Mouse (Mus musculus): Measurements from ENCODE around the gene Olfr732. TPM values are rescaled to one million over a fixed set of nuclear protein-coding genes. Genes with fewer than 3 reads are reported as not detected.

Olfr732 gene
- polyA plus RNA-seq (2015; fragmentation: Nextera tagmentation; extraction: Ambion mirVana): not detected in 2 replicates

GRCm38 (mm10) chr14:50284106-50284505 lies at the start of gene Olfr732:
TSS of gene Olfr732 (minus strand) at chr14:50284206.
- H3K27ac ChIP-seq (ENCODE audit: low read length): no peak within 1 kb of the TSS
- no peaks in the 10 kb centered on the region for H3K36me3 ChIP-seq (ENCODE audit: control insufficient read depth, insufficient read depth, low read length)
- no peak for ATAC-seq
- 94% methylated on average over 1 of the region's 1 CpGs for WGBS
- H3K4me1 ChIP-seq (ENCODE audit: control insufficient read depth, insufficient read depth, low read length): no peaks in the 10 kb centered on the region
- H3K4me3 ChIP-seq (ENCODE audit: low read depth, low read length): no peak within 1 kb of the TSS
- H3K4me2 ChIP-seq (ENCODE audit: low read length): no peak within 1 kb of the TSS
- no peak within 1 kb of the TSS for H3K9ac ChIP-seq (ENCODE audit: low read depth, low read length)
- no peaks in the 10 kb centered on the region for H3K27me3 ChIP-seq (ENCODE audit: control insufficient read depth, insufficient read depth, low read depth, low read length)
- no peaks in the 10 kb centered on the region for H3K9me3 ChIP-seq (replicated peaks; ENCODE audit: control insufficient read depth, low read length, poor library complexity, severe bottlenecking)

GRCm38 (mm10) chr14:50326661-50327060 lies 42.7 kb upstream of the Olfr732 start, which contains the start of gene Olfr734:
TSS of gene Olfr734 (minus strand) at chr14:50326761.
- H3K36me3 ChIP-seq (ENCODE audit: control insufficient read depth, insufficient read depth, low read length): no peaks in the 10 kb centered on the region
- H3K4me3 ChIP-seq (ENCODE audit: low read depth, low read length): no peak within 1 kb of the TSS
- 75% methylated on average over 1 of the region's 1 CpGs for WGBS
- no peaks in the 10 kb centered on the region for H3K4me1 ChIP-seq (ENCODE audit: control insufficient read depth, insufficient read depth, low read length)
- H3K9me3 ChIP-seq (replicated peaks; ENCODE audit: control insufficient read depth, low read length, poor library complexity, severe bottlenecking): no peaks in the 10 kb centered on the region
- no peak within 1 kb of the TSS for H3K4me2 ChIP-seq (ENCODE audit: low read length)
- no peak within 1 kb of the TSS for H3K27ac ChIP-seq (ENCODE audit: low read length)
- no peak within 1 kb of the TSS for H3K9ac ChIP-seq (ENCODE audit: low read depth, low read length)
- H3K27me3 ChIP-seq (ENCODE audit: control insufficient read depth, insufficient read depth, low read depth, low read length): no peaks in the 10 kb centered on the region
- ATAC-seq: no peak

GRCm38 (mm10) chr14:50301422-50301821 lies 17.4 kb upstream of the Olfr732 start, which contains the start of gene Olfr733:
TSS of gene Olfr733 (minus strand) at chr14:50301522.
- no peak for ATAC-seq
- H3K27me3 ChIP-seq (ENCODE audit: control insufficient read depth, insufficient read depth, low read depth, low read length): no peaks in the 10 kb centered on the region

GRCm38 (mm10) chr14:50241766-50242165 lies 42.2 kb downstream of the Olfr732 start, which contains the start of gene Olfr731:
TSS of gene Olfr731 (minus strand) at chr14:50241866.
- Histone ChIP-seq H3K4me1 (ENCODE audit: control insufficient read depth, insufficient read depth, low read length) (no peaks in the 10 kb centered on the region), H3K4me2 (ENCODE audit: low read length) (no peak within 1 kb of the TSS), H3K9me3 (replicated peaks; ENCODE audit: control insufficient read depth, low read length, poor library complexity, severe bottlenecking) (0 out of 2 replicates have a peak, but pooled peaks cover 3% of the 10 kb centered on the region), H3K27ac (ENCODE audit: low read length) (no peak within 1 kb of the TSS), H3K9ac (ENCODE audit: low read depth, low read length) (no peak within 1 kb of the TSS), H3K36me3 (ENCODE audit: control insufficient read depth, insufficient read depth, low read length) (no peaks in the 10 kb centered on the region), H3K4me3 (ENCODE audit: low read depth, low read length) (no peak within 1 kb of the TSS), H3K27me3 (ENCODE audit: control insufficient read depth, insufficient read depth, low read depth, low read length) (no peaks in the 10 kb centered on the region)
- WGBS: 82% methylated on average over 4 of the region's 4 CpGs
- no peak for ATAC-seq

More at GRCm38 (mm10) chr14:50301422-50301821, 17.4 kb upstream of the Olfr732 start, which contains the start of gene Olfr733:
- Histone ChIP-seq H3K27ac (ENCODE audit: low read length) (no peak within 1 kb of the TSS), H3K9me3 (replicated peaks; ENCODE audit: control insufficient read depth, low read length, poor library complexity, severe bottlenecking) (no peaks in the 10 kb centered on the region), H3K9ac (ENCODE audit: low read depth, low read length) (no peak within 1 kb of the TSS), H3K36me3 (ENCODE audit: control insufficient read depth, insufficient read depth, low read length) (no peaks in the 10 kb centered on the region), H3K4me3 (ENCODE audit: low read depth, low read length) (no peak within 1 kb of the TSS), H3K4me1 (ENCODE audit: control insufficient read depth, insufficient read depth, low read length) (no peaks in the 10 kb centered on the region), H3K4me2 (ENCODE audit: low read length) (no peak within 1 kb of the TSS)

Other genes with a start within 250 kb of the Olfr732 start
- not detected in 2 replicates for gene Olfr725, start 243.8 kb downstream of the Olfr732 start, polyA plus RNA-seq (2015; fragmentation: Nextera tagmentation; extraction: Ambion mirVana)
- gene Olfr726, start 193.3 kb downstream of the Olfr732 start, polyA plus RNA-seq (2015; fragmentation: Nextera tagmentation; extraction: Ambion mirVana): not detected in 2 replicates
- not detected in 2 replicates for gene Olfr727, start 161.0 kb downstream of the Olfr732 start, polyA plus RNA-seq (2015; fragmentation: Nextera tagmentation; extraction: Ambion mirVana)
- gene Olfr728, start 141.5 kb downstream of the Olfr732 start, polyA plus RNA-seq (2015; fragmentation: Nextera tagmentation; extraction: Ambion mirVana): not detected in 2 replicates
- gene Olfr729, start 131.3 kb downstream of the Olfr732 start, polyA plus RNA-seq (2015; fragmentation: Nextera tagmentation; extraction: Ambion mirVana): not detected in 2 replicates
- gene Olfr730, start 96.0 kb downstream of the Olfr732 start, polyA plus RNA-seq (2015; fragmentation: Nextera tagmentation; extraction: Ambion mirVana): not detected in 2 replicates
- not detected in 2 replicates for gene Olfr731, start 42.3 kb downstream of the Olfr732 start, polyA plus RNA-seq (2015; fragmentation: Nextera tagmentation; extraction: Ambion mirVana)
- gene Olfr733, start 17.3 kb upstream of the Olfr732 start, polyA plus RNA-seq (2015; fragmentation: Nextera tagmentation; extraction: Ambion mirVana): not detected in 2 replicates
- gene Olfr734, start 42.6 kb upstream of the Olfr732 start, polyA plus RNA-seq (2015; fragmentation: Nextera tagmentation; extraction: Ambion mirVana): not detected in 2 replicates
- gene Olfr735, start 64.7 kb upstream of the Olfr732 start, polyA plus RNA-seq (2015; fragmentation: Nextera tagmentation; extraction: Ambion mirVana): not detected in 2 replicates
- gene Tlr11, start 73.7 kb upstream of the Olfr732 start, polyA plus RNA-seq (2015; fragmentation: Nextera tagmentation; extraction: Ambion mirVana): not detected in 2 replicates
- gene Olfr736, start 97.0 kb upstream of the Olfr732 start, polyA plus RNA-seq (2015; fragmentation: Nextera tagmentation; extraction: Ambion mirVana): not detected in 2 replicates
- not detected in 2 replicates for gene Olfr738, start 123.4 kb upstream of the Olfr732 start, polyA plus RNA-seq (2015; fragmentation: Nextera tagmentation; extraction: Ambion mirVana)
- gene Olfr739, start 134.4 kb upstream of the Olfr732 start, polyA plus RNA-seq (2015; fragmentation: Nextera tagmentation; extraction: Ambion mirVana): not detected in 2 replicates
- gene Olfr740, start 161.3 kb upstream of the Olfr732 start, polyA plus RNA-seq (2015; fragmentation: Nextera tagmentation; extraction: Ambion mirVana): not detected in 2 replicates
- not detected in 2 replicates for gene Olfr741, start 188.5 kb upstream of the Olfr732 start, polyA plus RNA-seq (2015; fragmentation: Nextera tagmentation; extraction: Ambion mirVana)
- not detected in 2 replicates for gene Olfr742, start 219.4 kb upstream of the Olfr732 start, polyA plus RNA-seq (2015; fragmentation: Nextera tagmentation; extraction: Ambion mirVana)
- not detected in 2 replicates for gene Olfr743, start 237.6 kb upstream of the Olfr732 start, polyA plus RNA-seq (2015; fragmentation: Nextera tagmentation; extraction: Ambion mirVana)

All from midbrain, embryonic 16.5 days (tissue).